Mouse (Mus musculus) megakaryocyte-erythroid progenitor cell, adult 5-6 weeks (primary cell): ENCODE data around the gene Ccdc38. TPM values are rescaled to one million over a fixed set of nuclear protein-coding genes. Genes with fewer than 3 reads are reported as not detected.

Source experiments
- ATAC-seq: replicated peaks from 2 replicates; pipeline ENCODE4 v1.8.0; 2016; ENCODE audit warnings: mild to moderate bottlenecking, inconsistent platforms; ENCODE audit not compliant: severe bottlenecking, poor library complexity, low FRiP score, low TSS enrichment
- total RNA-seq, 2 experiments: library from RNA; stranded (forward) in 1 of 2; stranded (reverse) in 1 of 2; fragments of 200-1000, 215-1000 nt in 1 of 2; fragments of >200 nt in 1 of 2; fragmentation: Nextera tagmentation in 1 of 2; gene quantifications; 2 replicates each; pipeline ENCODE4 v1.2.3; 2014 to 2017

Ccdc38 gene
- total RNA-seq, 2 experiments from 2014 or later: not detected

- no peak for ATAC-seq
Observed at GRCm38 (mm10) chr10:93596641-93597040, 56.2 kb downstream of the Ccdc38 start.

GRCm38 (mm10) chr10:93602309-93602708 lies 61.9 kb downstream of the Ccdc38 start:
- ATAC-seq: no peak

GRCm38 (mm10) chr10:93603256-93603655 lies 62.8 kb downstream of the Ccdc38 start:
- ATAC-seq: no peak

- no peak for ATAC-seq
Observed at GRCm38 (mm10) chr10:93606326-93606725, 65.9 kb downstream of the Ccdc38 start.

- ATAC-seq: no peak
Observed at GRCm38 (mm10) chr10:93608051-93608450, 67.6 kb downstream of the Ccdc38 start.

GRCm38 (mm10) chr10:93609236-93609635 lies 68.8 kb downstream of the Ccdc38 start:
- no peak for ATAC-seq

- no peak for ATAC-seq
Observed at GRCm38 (mm10) chr10:93610896-93611295, 70.5 kb downstream of the Ccdc38 start.

GRCm38 (mm10) chr10:93611419-93612007 lies 71.1 kb downstream of the Ccdc38 start:
- ATAC-seq: peak; percentile 80

GRCm38 (mm10) chr10:93614850-93615249 lies 74.4 kb downstream of the Ccdc38 start:
- no peak for ATAC-seq

- ATAC-seq: no peak
Observed at GRCm38 (mm10) chr10:93620438-93621179, 80.2 kb downstream of the Ccdc38 start.

GRCm38 (mm10) chr10:93623725-93624124 lies 83.3 kb downstream of the Ccdc38 start:
- no peak for ATAC-seq

- no peak for ATAC-seq
Observed at GRCm38 (mm10) chr10:93624151-93624550, 83.7 kb downstream of the Ccdc38 start.

- ATAC-seq: no peak
Observed at GRCm38 (mm10) chr10:93630310-93630709, 89.9 kb downstream of the Ccdc38 start.

GRCm38 (mm10) chr10:93632086-93632485 lies 91.7 kb downstream of the Ccdc38 start:
- no peak; the same call in 1 of the 2 replicates for ATAC-seq

GRCm38 (mm10) chr10:93633563-93633962 lies 93.1 kb downstream of the Ccdc38 start:
- no peak for ATAC-seq

Other genes starting within 250 kb of the Ccdc38 start
- gene Elk3, start 229.5 kb upstream of the Ccdc38 start, total RNA-seq (2014; fragmentation: Nextera tagmentation): 8.7 and 8.9 TPM in 2 replicates
- gene Elk3, start 229.5 kb upstream of the Ccdc38 start, total RNA-seq (2017): 6.8 and 7.2 TPM in 2 replicates
- gene Lta4h, start 87.2 kb upstream of the Ccdc38 start, total RNA-seq (2014; fragmentation: Nextera tagmentation): 139 and 192 TPM in 2 replicates
- gene Lta4h, start 87.2 kb upstream of the Ccdc38 start, total RNA-seq (2017): 133 and 138 TPM in 2 replicates
- gene Hal, start 51.9 kb upstream of the Ccdc38 start, total RNA-seq (2014; fragmentation: Nextera tagmentation): not detected in 2 replicates
- gene Hal, start 51.9 kb upstream of the Ccdc38 start, total RNA-seq (2017): not detected in 2 replicates
- gene Amdhd1, start 599 bp upstream of the Ccdc38 start, total RNA-seq (2014; fragmentation: Nextera tagmentation): not detected in 2 replicates
- gene Amdhd1, start 599 bp upstream of the Ccdc38 start, total RNA-seq (2017): not detected in 2 replicates
- gene Snrpf, start 49.1 kb downstream of the Ccdc38 start, total RNA-seq (2014; fragmentation: Nextera tagmentation): 264 and 276 TPM in 2 replicates
- 328 and 443 TPM in 2 replicates for gene Snrpf, start 49.1 kb downstream of the Ccdc38 start, total RNA-seq (2017)
- 14.0 and 14.9 TPM in 2 replicates for gene Ntn4, start 100.0 kb downstream of the Ccdc38 start, total RNA-seq (2014; fragmentation: Nextera tagmentation)
- 8.7 and 24.8 TPM in 2 replicates for gene Ntn4, start 100.0 kb downstream of the Ccdc38 start, total RNA-seq (2017)